Mouse (Mus musculus): ENCODE data around the gene Med20.

- TF ChIP-seq CTCF (IDR thresholded peaks at IDR 0.05; ENCODE audit: low read depth): no peak
- TF ChIP-seq EP300 (IDR thresholded peaks at IDR 0.05; ENCODE audit: low read depth): no peak
Measured at GRCm38 (mm10) chr17:47588517-47588916, 22.9 kb upstream of the Med20 start.

Data from liver, embryonic 14.5 days (tissue).